Mouse (Mus musculus): ENCODE measurements at regions not wholly inside any gene's neighbourhood (a gene's known extent, or its start where the extent isn't known, plus 50 kb on each side); places are given as distances from the start of the nearest gene placed in this dataset.
A peak's percentile ranks its signal among the peaks of the same experiment; 100 is the strongest.

DNA sequence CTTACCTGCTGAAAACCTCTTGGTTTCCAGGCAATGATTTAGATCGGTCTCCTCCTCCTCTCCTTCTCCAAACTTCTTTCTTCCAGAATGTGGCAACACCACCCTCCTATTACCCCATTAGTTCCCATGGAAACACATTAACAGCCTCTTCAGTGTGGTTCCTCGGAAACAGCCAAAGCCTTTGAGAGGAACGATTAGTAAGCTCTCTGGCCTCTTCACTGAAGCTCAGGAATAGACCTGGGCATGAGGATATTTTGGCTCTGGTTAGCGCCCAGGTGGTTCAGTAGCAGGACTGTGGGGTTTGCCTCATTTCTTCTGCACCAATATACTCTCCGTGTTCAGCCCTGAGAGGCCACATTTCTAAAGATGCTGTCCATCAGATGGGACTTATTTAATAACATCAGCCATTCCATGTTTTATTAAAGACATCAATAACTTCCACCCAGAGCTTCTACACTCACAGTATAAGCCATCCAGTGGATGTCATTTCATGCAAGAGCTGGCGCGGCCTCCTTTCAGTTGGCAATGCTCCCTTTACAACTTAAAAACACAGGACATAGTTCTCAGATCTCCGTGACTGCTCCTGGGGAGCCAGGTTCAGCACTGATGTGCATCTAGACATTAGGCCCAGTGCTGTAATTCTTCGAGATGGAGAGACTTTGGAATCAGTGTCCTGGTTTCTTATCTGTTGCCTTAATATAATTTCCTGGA lies 52.9 kb upstream of the Tcl1b2 start:
- Histone ChIP-seq H3K27me3 (ENCODE audit: control insufficient read depth, insufficient read depth, low read length) (no peaks in the 10 kb centered on the region), H3K36me3 (ENCODE audit: control insufficient read depth, insufficient read depth, low read length) (no peaks in the 10 kb centered on the region), H3K27ac (ENCODE audit: low read depth, low read length) (peak overlapping the region; percentile 85), H3K4me2 (ENCODE audit: low read depth, low read length) (no peak overlapping the region), H3K9me3 (ENCODE audit: control insufficient read depth, low read length) (no peaks in the 10 kb centered on the region), H3K4me3 (ENCODE audit: low read depth, low read length) (no peak overlapping the region), H3K9ac (replicated peaks; ENCODE audit: low read depth, low read length) (no peak overlapping the region), H3K4me1 (ENCODE audit: control insufficient read depth, insufficient read depth, low read length) (peaks cover 12% of the 10 kb centered on the region; the same call in 1 of the 2 replicates)
- 28% methylated on average over 9 of the region's 9 CpGs for WGBS
- ATAC-seq (ENCODE audit: low read depth), result peak; percentile 49

DNA sequence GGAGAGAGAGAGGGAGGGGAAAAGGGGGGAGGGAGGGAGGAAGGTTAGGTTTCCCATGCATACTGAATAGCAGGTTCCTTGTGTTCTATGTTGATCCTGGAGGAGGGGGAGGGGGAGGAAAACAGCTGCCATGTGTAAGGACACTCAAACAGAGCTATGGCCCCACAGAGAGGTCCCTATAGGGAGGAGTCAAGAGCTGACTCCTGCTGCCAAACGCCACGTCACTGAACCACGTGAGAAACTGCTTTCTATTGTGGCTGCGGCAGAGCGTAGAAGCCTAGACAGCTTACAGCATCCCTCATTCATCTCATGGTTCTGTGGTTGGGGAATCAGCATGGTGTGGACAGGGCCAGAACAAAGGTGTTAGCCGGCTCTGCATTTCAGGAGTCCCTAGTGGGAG lies 52.3 kb upstream of the Tcl1b2 start:
- Histone ChIP-seq H3K27me3 (ENCODE audit: control insufficient read depth, insufficient read depth, low read length) (no peaks in the 10 kb centered on the region), H3K9ac (replicated peaks; ENCODE audit: low read depth, low read length) (no peak overlapping the region), H3K4me2 (ENCODE audit: low read depth, low read length) (no peak overlapping the region), H3K4me1 (ENCODE audit: control insufficient read depth, insufficient read depth, low read length) (peaks cover 12% of the 10 kb centered on the region; the same call in 1 of the 2 replicates), H3K27ac (ENCODE audit: low read depth, low read length) (peak overlapping the region; percentile 85), H3K9me3 (ENCODE audit: control insufficient read depth, low read length) (no peaks in the 10 kb centered on the region), H3K4me3 (ENCODE audit: low read depth, low read length) (no peak overlapping the region), H3K36me3 (ENCODE audit: control insufficient read depth, insufficient read depth, low read length) (no peaks in the 10 kb centered on the region)
- WGBS, result 8% methylated on average over 6 of the region's 6 CpGs
- peak; percentile 90 for ATAC-seq (ENCODE audit: low read depth)

All from neural tube, embryonic 14.5 days (tissue).